Mouse (Mus musculus) small intestine, adult 2 months (tissue): Measurements from ENCODE around the gene Dydc2.

Experiments
- CTCF ChIP-seq: fragments of 200-500 bp; IDR thresholded peaks from 2 replicates; pipeline ENCODE4 v1.5.1; 2012; ENCODE audit warnings: low read depth, mild to moderate bottlenecking, control low read depth, inconsistent platforms, low read length, moderate library complexity, mixed read lengths; ENCODE audit not compliant: insufficient replicate concordance, insufficient read length; ENCODE audit errors: extremely low read depth
- POLR2A ChIP-seq: fragments of 200-500 bp; IDR thresholded peaks from 2 replicates; pipeline ENCODE4 v1.6.1; 2012; ENCODE audit warnings: low read depth, mild to moderate bottlenecking, control low read depth, inconsistent platforms, low read length, moderate library complexity

DNA sequence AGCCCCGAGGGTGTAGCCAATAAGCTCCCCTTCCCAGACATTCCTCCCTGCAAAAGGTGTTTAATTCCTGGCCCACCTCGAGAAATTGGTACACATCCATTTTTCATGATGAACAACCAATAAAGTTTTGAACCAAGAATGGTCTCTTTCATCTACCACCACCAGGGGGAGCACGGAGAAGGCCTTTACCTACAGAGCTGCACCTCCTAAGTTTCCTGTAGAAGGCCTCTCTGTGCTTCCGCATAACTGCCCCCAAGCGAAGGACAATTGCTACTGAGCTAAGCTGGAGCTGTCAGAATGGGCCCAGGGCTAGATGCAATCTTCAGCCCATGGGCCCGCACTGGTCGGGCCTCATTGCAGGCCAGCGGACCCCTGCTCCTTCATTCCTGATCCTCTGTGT lies 21.8 kb upstream of the Dydc2 start:
- peak; percentile 35; the same call in 1 of the 2 replicates for TF ChIP-seq CTCF
- no peak for TF ChIP-seq POLR2A
